Mouse (Mus musculus) 416B (cell line): ENCODE measurements at regions not wholly inside any gene's neighbourhood (a gene's known extent, or its start where the extent isn't known, plus 50 kb on each side); places are given as distances from the start of the nearest gene placed in this dataset.

Source experiments
- DNase-seq: peaks from one replicate; pipeline ENCODE4 v3.0.0; 2011; ENCODE audit warnings: low read depth

DNA sequence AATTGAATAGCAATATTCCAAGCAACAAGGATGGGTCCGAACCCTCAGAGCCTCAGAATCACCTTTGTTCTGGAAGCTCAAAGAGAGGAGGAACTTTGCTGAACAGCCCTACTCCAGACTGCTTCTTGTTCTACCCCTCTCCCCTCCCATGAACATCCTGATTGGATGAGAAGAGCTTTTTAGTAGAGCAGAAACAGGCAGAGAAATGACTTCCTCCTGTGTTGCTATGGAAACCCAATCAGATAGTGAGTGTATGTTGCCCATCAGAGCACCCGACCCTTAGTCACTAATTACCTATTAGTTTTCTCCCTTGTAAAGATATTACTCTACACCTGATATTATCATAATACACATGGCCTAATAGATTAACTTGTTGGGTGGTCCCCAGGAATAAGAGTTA lies 469.4 kb upstream of the Rgma start:
- DNase-seq: no peak

DNA sequence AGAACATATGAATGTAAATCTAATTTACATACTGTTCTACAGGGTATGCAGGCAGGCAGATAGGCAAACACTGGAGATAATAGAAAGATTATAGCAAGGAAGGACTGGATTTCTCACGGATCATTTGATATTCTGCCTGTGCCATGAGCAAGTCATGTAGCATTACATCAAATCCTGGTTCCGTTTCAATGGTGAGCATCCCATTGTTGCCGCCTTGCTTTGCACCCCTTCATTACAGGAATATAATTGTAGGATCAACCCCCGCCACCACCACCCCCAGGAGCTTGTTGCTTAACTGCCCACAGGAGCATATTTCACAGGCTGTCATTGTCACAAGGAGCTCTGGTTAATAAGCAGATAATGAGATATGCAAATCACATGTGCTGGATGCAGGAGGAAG lies 468.8 kb upstream of the Rgma start:
- DNase-seq: no peak

DNA sequence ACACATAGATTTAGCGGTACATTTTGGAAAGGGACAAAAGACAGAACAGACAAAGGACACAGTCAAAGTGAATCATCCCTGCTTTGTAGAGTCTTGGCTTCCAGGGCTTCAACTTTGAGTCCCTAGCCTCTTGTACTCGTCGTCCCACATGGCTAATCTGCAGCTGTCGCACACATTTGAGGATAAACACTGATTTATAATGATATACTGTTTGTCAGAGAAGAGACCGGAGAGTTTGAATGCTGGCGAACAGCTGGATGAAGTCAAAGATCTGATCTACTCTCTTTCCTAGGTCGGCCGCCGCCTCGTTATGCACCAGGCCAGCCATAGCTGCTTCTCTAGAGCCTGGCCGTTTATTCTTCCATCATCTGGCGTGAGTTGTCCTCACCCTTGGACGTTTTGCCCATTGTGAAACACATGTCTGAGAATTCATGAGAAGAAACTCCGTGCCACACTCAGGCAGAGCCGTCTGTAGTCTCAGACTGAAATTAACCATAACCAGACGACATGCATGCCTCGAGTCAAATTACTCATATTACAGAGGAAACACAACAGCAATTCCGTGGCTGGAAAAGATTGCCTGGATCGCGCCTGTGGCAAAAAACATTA lies 448.4 kb upstream of the Rgma start:
- no peak for DNase-seq

DNA sequence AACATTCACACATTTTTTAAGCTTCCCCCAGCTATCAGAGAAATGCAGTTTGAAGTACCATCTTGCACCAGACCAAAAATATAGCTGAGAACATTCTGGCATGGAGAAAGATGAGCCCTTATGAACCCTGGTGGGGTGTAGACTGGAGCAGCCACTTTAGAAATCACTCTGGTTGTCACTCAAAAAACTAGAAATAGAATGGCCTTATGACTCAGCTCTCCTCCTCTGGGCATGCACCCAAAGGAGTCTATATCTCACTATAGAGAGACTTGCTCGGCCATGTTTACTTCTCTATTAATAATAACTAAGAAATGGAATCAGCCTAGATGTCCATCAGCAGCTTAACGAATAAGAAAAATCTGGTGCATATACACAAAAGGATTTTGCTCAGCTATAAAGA lies 436.5 kb upstream of the Rgma start:
- no peak for DNase-seq

DNA sequence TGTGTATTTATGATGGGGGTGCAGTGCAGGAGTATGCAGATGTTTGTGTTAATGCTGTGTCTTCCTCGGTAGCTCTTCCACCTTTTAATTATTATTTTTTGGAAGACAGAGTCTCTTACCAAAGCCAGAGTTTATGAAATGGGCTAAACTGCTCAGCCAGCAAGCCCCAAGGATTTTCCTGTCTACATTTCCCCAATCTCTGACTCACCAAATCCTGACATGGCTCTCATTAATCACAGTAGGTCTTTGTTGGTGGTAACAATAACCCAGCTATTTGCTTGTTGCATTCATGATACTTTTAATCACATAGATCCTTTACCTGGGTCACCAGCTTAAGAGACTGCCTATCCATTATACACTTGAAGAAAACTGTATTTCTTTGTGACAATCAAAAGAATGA lies 427.8 kb upstream of the Rgma start:
- no peak for DNase-seq

DNA sequence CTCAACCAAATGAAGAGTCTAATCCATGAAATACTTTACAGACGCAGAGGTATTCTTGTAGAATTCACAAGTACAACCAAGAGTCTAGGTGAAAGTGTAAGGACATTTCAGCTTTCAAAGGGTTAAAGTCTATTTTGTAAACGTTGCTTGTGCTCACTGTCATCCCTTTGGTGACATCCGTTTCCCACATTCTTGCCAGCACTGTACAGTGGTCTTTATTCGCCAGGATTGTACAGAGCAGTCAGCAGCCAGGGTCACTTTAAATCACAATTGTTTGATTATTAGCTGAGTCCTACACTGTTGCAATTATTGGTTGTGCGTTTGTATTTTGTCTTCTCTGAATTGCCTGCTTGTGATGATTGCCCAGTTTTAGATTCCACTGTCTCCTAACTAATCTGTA lies 427.3 kb upstream of the Rgma start:
- no peak for DNase-seq

DNA sequence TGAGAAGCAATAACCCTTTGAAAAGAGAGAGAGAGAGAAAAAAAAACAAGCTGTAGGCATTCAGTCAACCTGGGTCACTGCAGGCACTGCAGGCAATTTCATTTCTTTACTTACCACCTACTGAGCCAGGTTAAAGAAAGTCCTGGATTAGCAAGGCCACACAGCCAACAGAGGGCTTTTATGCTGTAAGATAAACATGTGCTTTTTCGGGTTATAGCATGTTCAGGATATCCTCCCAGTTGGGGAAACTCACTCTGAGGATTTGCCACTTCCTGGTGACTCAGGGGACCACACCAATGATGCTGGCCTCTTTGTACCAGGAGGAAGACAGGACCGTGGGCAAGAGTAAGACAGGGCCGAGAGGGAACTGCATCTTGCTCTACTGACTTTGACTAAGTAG lies 426.6 kb upstream of the Rgma start:
- peak; percentile 3 for DNase-seq

DNA sequence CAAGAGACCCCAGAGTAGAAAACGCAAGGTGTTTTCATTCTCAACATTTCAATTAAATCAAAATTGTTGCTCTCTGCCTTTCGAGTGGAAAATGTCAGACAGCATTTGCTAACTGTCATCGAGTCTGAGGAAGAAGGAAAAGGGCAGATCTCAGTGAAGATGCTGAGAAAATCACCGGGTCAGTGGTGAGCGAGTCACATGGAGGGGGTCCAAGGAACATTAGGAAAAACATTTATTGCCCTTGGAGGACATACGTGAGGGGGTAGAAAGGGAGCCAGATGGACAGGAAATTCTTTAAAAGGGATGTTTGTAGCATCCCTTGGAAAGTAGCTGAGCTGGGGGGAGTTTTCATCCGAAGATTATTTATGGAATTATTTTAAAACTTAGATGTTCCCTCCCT lies 425.4 kb upstream of the Rgma start:
- DNase-seq: no peak

DNA sequence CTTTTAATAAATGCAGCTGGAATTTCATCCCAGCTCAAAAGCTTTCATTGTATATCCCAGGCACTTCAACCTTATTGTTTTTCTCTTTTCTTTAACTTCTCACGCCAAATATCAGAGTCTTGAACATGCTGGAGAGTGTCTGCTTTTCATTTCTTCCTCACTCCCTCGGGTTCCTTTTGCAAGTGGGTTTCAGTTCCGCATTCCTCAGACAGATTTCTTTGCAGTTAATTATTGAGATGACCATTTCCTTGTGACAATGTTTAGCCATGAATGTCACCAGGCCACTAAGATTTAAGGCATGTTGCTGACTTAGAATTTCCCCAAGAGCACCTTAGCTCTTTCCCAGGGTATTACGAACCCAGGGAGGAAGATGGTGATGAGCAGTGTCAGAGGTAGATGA lies 417.6 kb upstream of the Rgma start:
- DNase-seq: no peak

DNA sequence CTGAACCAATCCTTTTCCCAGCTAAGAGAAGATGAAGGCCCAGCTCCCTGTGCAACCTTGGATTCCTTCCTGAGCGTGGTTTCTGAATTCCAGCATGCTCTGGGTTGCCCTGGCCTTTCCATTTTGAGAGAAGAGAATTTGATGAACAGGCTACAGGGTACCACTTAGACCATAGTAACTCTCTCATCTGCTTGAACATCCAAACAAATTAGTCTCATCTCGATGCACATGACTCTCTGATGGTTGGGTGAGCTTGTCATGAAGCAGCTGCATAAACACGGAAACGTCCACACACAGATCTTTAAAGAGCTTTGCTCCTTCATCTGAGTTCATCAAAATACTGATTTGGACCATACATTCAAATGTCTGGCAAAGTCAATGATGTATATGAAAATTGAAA lies 414.0 kb upstream of the Rgma start:
- no peak for DNase-seq

DNA sequence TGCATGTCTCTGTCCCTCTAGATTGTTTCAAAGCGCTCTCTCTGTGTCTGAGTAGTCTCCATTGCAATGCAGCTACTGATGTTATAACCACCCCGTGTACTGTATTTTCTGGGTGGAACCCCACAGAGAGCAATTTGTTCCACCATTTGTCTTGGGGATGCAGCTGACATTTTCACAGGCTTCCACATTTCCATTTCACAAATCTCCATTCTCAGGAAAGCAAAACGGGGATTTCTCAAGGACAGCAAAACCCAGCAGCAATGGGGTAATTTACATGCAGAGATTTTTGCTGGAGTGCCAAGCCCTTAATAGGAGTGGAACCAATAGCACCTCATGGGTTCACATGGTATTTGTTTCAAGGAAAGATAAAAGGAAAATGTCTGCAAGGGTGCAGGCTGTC lies 412.5 kb upstream of the Rgma start:
- DNase-seq: no peak

DNA sequence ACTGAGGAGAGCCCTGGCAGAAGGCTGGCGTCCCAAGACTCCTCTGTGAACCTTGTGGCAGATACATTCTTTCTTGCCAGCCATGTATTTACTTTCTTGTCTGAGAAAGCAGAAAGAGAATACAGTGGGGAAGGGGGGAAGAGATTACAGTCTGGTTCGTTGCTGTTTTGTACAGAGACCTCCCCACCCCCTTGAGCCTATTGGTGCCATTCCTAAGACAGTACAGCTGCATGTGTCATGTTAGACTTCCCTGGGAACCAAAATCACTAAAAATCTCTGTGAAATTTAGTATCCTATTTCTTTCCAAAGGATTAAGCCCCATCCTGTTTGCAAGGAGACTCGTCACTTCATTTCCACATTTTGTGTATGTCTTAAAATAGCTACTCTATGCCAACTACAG lies 411.4 kb upstream of the Rgma start:
- DNase-seq: no peak

DNA sequence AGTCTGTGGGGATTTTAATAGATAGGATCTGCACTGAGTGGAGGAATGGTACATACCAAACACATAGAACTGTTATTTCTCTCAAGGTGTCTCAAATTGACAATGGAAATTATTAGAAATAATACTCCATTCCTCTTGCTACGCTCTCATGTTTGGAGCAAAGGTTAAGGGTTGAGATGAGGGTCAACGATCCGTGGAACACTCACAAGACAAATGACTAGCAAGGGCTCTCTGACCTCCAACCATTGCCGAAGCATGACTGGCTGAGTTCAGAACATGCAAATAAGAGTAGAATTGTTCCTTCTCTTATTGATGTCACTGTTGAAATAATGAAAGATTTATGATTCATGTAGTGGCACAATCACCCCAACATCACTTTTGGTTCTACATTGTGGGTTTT lies 407.1 kb upstream of the Rgma start:
- no peak for DNase-seq

DNA sequence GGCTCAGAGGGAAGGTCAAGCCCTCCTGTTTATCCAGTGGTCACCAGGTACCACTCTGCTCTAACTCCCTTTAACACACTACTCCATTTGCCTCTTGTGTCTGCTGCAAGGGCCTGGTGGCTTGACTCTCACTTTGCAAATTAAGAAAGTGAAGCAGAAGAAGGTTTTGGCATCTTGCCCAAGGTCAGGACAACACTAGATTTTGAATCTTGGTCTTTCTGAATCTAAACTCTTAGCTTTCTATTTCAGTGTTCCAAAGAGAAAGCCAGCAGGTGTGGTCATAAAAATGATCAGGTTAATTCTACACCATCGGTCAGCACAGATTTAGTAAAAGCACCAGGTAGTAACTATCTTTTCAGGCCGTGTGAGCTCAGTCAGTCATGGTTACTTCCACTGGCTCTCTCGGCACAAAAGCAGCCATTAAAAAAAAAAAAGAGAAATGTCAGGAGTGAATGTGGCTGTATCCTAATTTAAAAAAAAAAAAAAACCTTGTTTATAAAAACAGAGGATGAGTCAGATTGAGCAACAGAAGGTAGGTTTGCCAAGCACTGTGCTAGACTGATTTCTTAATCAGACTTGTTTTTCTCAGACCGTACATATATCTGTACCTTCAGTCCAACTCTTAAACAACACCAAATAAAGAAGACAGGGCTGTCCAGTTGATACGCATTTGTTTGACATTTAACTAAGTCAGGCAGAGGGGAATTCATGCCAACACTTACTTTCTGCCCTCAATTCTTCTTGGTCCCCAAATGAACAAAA lies 403.6 kb upstream of the Rgma start:
- no peak for DNase-seq

DNA sequence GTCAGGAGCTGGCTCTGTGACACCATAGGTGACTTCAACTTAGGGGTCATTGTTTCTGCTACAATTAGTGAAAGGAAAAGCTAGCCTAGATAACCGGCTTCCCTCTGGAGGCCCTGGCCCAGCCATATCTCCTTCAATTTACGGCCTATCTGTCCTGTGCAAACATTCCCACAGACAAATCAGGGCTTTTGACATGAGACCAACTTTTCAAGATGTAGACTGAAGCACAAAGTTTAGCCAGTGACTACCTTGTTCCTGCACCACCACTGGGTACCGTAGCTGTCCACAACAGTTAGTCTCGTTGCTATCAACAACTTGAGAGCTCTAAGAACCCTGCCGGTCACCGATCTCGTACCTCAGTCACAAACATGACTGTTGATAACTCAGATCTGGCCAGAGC lies 402.9 kb upstream of the Rgma start:
- no peak for DNase-seq

DNA sequence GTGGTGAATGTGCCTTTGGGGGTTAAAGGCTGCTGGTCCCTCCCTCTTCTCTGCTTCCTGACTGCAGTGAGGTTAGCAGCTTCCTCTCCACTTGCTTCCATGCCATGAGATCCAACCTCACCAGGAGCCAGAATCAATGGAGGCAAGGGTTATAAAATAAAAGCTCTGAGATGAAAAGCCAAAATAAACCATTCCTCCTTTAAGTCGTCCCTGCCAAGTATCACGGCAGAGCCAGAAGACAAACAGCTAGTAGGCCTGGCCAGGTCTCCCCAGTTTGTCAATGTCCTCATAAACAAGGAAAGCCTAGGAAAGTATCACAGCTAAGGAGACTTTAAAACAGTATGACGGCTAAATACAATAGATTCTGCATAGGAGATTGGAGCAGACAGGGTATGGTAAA lies 401.5 kb upstream of the Rgma start:
- no peak for DNase-seq

DNA sequence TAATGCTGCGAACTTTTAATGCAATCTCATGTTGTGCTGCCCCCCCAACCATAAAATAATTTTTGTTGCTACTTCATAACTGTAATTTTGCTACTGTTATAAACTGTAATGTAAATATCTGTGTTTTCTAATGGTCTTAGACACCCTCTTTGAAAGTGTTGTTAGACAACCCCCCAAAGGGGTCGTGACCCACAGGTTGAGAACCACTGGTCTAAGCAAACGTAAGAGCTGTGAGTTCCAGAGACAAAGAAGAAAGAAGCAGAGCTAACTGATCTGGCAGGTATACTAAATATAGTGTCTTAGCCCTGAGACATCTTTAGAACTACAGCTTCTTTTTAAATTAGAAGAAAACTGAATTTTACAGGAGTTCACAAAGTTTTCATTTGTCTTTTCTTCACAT lies 400.9 kb upstream of the Rgma start:
- DNase-seq: no peak

DNA sequence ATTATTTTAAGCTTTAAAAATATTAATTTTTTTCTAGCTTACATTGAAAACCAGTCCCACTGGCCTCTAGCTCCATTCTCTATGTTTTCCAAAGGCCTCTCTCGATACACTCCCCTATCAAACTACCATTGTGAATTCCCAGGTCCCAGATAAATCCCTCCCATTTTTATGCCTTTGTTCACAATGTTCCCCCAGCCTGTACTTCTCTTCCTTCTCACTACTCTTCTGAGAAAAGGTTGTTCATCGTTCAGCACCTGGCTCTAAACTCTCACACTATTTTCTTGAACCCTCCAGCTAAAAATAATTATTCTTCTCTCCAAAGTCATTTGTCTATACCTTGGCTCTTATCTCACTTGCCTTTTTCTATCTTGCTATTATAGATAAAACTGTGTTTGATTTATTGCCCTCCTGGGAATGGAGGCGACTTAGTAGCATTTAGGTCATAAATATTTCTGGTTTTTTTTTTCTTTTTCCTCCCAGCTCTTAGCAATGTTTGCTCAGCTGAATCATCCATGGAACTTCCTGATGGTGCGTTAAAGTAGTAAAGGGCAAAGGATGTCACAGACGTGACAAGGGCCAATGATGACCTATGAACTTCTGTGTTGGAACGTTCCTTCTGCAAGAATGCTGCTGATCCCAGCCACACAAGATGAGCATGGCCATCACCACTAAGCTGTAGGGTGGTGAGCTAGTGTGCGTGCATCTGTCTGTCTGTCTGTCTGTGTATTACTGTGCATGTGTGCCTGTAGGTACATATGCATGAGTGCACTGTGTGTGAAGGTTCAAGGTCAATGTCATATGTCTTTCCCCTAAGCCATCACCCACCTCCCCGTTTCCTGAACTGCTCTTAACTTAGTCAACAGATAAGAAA lies 384.5 kb upstream of the Rgma start:
- no peak for DNase-seq

DNA sequence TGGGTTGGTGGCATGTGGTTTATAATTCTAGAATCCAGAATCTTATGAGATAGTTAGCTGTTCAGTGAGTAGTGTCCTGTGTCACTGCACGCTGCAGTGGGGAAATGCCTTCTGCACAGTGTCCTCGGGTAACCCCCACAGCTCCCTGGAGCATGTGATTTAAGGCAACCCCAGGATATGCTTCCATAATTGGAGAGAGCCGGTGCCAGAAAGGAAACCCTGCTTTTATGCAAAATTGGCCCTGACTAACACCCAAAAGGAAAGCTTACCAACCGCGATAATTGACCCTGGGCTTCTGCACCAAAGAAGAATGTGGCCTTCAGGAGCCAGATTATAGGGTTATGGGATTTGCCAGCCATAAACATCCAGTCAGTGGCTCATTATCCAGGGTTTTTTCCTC lies 376.9 kb upstream of the Rgma start:
- DNase-seq: no peak

DNA sequence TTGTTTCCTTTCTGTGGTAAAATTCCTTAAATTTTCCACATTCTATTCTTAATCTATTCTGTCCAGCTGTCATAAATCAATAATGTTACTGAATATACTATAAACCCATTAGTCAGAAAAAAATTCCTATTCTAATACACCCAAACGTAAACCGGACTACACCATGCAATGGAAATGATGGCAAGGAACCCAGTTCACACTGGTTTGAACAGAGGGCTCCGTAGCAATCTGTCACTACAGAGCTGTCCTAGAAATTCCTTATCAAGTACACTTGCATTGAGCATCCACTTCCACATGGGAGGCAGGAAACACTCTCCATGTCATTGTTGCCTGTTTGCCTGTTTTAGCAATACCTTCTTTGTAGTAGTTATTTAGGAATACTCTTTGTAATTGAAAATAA lies 356.2 kb upstream of the Rgma start:
- DNase-seq: no peak

DNA sequence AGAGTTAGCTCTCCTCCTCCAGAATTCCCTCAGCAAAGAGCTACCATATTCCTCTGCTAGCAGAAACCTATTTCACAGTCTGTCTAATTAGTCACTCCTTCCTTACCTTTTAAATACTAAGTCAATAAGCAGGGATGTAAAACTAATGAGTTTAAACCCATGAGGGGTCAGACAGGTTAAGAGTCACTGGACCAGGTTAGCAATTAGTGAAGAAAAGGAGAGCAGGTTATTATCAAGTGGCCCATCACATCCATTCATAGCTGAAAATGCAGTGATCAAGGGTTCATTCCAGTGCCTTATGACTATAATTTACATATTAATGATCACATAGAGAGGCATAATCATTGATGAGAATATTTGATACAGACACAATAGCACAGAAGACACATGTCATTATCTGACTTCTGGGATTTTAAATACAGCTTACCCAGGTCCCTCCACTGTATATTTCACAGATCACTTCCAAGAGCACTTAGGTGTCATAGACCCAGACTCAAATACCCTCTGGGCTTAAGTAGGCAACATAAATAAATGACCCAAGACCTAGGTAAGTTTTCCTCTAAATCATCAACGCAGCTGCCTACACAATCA lies 355.4 kb upstream of the Rgma start:
- no peak for DNase-seq

DNA sequence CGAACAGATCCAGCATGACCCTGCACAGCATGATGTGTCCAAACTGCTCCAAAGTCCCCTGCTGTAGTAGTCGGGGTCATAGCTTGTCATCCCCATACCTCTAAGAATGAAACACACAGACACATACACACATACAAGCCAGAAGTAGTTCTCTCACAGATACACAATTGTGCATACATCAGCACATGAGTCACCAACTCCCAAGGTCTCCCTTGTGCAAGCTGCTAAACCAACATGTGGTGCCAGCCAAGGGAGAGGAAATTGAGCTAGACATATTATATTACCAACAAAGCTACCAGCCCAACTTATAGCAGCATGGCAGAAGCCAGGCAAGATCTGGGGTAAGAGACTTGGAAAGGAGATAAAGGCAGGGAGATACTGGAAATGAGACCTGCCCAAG lies 353.5 kb upstream of the Rgma start:
- DNase-seq: no peak

DNA sequence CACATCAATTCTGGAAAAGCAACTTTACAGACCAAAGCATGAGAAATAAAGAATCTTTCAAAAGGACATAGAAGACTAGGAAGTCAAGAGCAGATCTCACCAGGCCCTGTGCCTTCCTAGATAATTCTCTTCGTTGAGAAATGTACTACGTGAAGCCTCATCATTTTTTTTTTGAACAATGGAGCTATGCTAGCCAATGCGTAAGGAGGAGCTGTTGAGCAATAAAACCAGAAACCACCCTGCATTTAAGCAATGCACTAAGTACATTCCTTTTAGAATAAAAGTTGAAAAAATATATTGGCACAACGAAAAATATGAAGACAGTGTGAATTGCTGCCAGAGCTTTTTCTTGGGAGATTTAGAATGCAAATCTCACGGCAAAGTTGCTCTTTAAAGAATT lies 349.7 kb upstream of the Rgma start:
- DNase-seq: no peak
